8 mouse cellular contexts compared by ENCODE assay signal in the genomic region with DNA sequence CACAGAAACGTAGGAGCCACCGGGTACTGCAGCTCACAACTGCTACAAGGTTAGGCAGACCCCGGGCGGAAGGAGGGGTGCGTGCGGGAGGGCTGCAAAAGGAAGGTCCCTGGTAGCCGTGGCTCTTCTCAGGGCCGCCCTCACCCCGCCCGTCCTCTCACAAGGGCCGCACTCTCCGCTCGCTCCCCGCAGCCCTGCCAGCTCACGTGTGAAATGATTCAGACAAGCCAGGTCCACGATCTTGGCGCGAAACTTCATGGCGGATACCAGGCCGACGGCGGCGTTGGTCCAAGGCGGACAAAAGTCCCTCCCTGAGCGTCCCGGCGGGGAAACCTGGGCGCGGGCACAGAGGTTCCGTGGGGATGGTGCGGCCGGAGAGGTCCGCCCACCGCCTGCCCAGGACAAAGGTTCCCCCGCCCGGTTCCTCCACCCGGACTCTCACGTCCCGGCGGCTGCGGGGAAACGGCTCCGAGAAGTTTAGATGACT. TPM values are rescaled to one million over a fixed set of nuclear protein-coding genes. Genes with fewer than 3 reads are reported as not detected.
A peak's percentile ranks its signal among the peaks of the same experiment; 100 is the strongest.
DNase-seq lines count a peak whose midpoint lies in the region; ATAC-seq lines count a peak whose summit lies in the region.

TSS of gene Hus1 (minus strand) at position 339 of the 487 bp plus-strand sequence.

- under 1% methylated on average over 39 of the region's 43 CpGs for WGBS in hindbrain, embryonic 16.5 days
- WGBS in macrophage (ENCODE audit: missing documents): under 1% methylated on average over 39 of the region's 43 CpGs

- peak; percentile 76 for DNase-seq in T-cell, adult 2 months (ENCODE audit: low spot score)
- DNase-seq in cerebellum, postnatal 36 days: peak; percentile 89 to 93
- peak; percentile 88 for DNase-seq in gastrocnemius, adult 18-20 months (ENCODE audit: low spot score)
- DNase-seq in left cerebral cortex, adult 18-20 months (ENCODE audit: low spot score in 2 of 2): peak; percentile 78 to 83
- DNase-seq in right cerebral cortex, adult 18-20 months: peak; percentile 82
- peak; percentile 53 for DNase-seq in urinary bladder, postnatal 10 days (ENCODE audit: low spot score)

- H3K27me3 ChIP-seq in hindbrain, embryonic 16.5 days (replicated peaks; ENCODE audit: control insufficient read depth, insufficient read depth, low read length): no peaks in the 10 kb centered on the region

- no peaks in the 10 kb centered on the region for H3K36me3 ChIP-seq in hindbrain, embryonic 16.5 days (ENCODE audit: control insufficient read depth, insufficient read depth, low read length)
- H3K36me3 ChIP-seq in macrophage (ENCODE audit: inconsistent target): peaks cover 4% of the 10 kb centered on the region; the same call in 1 of the 2 replicates

- no peaks in the 10 kb centered on the region for H3K9me3 ChIP-seq in hindbrain, embryonic 16.5 days (ENCODE audit: control insufficient read depth, low read length)

- H3K4me1 ChIP-seq in hindbrain, embryonic 16.5 days (ENCODE audit: control insufficient read depth, insufficient read depth, low read depth, low read length): peaks cover 3% of the 10 kb centered on the region

- H3K4me3 ChIP-seq in hindbrain, embryonic 16.5 days (ENCODE audit: low read length): peak within 1 kb of the TSS; percentile 66
- peak within 1 kb of the TSS; percentile 75 for H3K4me3 ChIP-seq in macrophage (ENCODE audit: inconsistent target)

- no peaks in the 10 kb centered on the region; the same call in 1 of the 2 replicates for H3K79me2 ChIP-seq in macrophage (ENCODE audit: inconsistent target)

- peak; percentile 96 for ATAC-seq in hindbrain, embryonic 16.5 days

- H3K9ac ChIP-seq in hindbrain, embryonic 16.5 days (ENCODE audit: low read depth, low read length): peak within 1 kb of the TSS; percentile 80

- H3K4me2 ChIP-seq in hindbrain, embryonic 16.5 days (ENCODE audit: low read length): peak within 1 kb of the TSS; percentile 83

- H3K27ac ChIP-seq in hindbrain, embryonic 16.5 days (ENCODE audit: low read depth, low read length): peak within 1 kb of the TSS; percentile 78
- 0 out of 2 replicates have a peak within 1 kb of the TSS, but pooled peaks have one; percentile 15 for H3K27ac ChIP-seq in macrophage

RNA-seq across cellular contexts. Expression of gene Hus1, which starts in this region (rescaled TPM):
- 1 to 10 TPM; 8.3 TPM for total RNA-seq in gastrocnemius, adult 18-20 months (2021)
- polyA plus RNA-seq in hindbrain, embryonic 16.5 days (2015; fragmentation: Nextera tagmentation; extraction: Ambion mirVana): 10.8 and 11.5 TPM in 2 replicates
- 10 to 100 TPM; 11.5 to 12.1 TPM for total RNA-seq in left cerebral cortex, adult 18-20 months (2021)
- 10 to 100 TPM in 4 of 26 experiments, 1 to 10 TPM in 22; 1.1 to 14.9 (median 6.1) TPM for total RNA-seq in macrophage (2018; cell fraction: chromatin; rRNA removed)
- total RNA-seq in macrophage (2018; cell fraction: cytosol; rRNA removed): 1 to 10 TPM; 3.4 to 7.1 (median 4.6) TPM
- 10 to 100 TPM in 3 of 26 experiments, 1 to 10 TPM in 23; 2.1 to 15.2 (median 5.6) TPM for total RNA-seq in macrophage (2018; cell fraction: nucleus; rRNA removed)
- polyA plus RNA-seq in macrophage (2018): 4.2 to 8.5 TPM (median 4.8 TPM) in 3 replicates

Comparison
In these comparisons a context has a peak if more than half of its experiments do, and no peak if none do; other contexts are left out.
1. Peak in every context shown above with its lines: DNase-seq, ATAC-seq, H3K4me3 ChIP-seq and H3K27ac ChIP-seq.